In the genomic region with DNA sequence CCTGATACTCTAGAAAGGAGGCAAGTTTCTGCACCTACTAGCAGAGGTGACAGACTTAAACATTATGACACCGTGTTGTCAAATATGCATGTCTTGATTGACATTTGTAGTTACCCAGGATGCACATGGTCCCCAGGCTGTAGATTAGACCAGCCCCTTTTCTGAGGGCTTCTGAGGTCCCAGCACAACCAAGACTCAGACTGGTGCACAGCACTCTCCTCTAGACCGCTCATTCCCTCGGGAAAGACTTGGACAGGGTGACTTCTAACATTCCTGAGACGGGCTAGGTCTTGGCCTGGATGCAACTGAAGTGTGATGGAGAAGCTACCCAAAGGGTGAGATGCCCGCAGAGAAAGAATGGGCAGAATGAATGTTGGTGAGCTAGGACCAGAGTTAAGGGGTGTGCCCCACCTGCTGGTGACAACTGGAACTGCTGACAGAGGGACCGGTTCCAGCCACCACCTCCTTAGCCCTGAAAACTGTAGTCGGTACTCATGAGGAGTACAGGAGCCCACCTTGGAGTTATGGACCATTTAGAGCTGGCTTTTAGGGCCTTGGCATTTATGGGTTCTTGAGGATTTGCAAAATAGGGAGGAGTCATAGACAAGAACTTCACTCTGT, we compare ENCODE assay signal across 9 mouse cellular contexts. TPM values are rescaled to one million over a fixed set of nuclear protein-coding genes. Genes with fewer than 3 reads are reported as not detected.
DNase-seq lines count a peak whose midpoint lies in the region; TF ChIP-seq lines count a peak whose summit lies in the region.
"Had no signal": no experiment of that assay in that cellular context is flagged by ENCODE, and none has a peak within 500 bp of the region (broad histone marks: within the 10 kb centered on the region; RNA-seq: fewer than 3 reads in every experiment).

No protein-coding gene starts in this region.

- peaks cover 8% of the 10 kb centered on the region for H3K4me1 ChIP-seq in midbrain, embryonic 10.5 days

- intact Hi-C loops in left cerebral cortex, adult 2 months (cut with DNase I) = loop anchor here (5.0 kb wide), 1 partner anchor 203 kb away; a partner anchor contains a TSS

- H3K36me3 ChIP-seq in midbrain, embryonic 10.5 days = 0 out of 2 replicates have a peak, but pooled peaks cover 5% of the 10 kb centered on the region

- peak; percentile 66 for DNase-seq in ZHBTc4 (ENCODE audit: low read depth, low spot score)
- peak; percentile 87 for DNase-seq in cerebellum, adult 9-10 months
- DNase-seq in frontal cortex, adult 2 months (ENCODE audit: extremely low spot score in 1 of 2, low spot score in 1 of 2) = peak; percentile 58 to 94
- DNase-seq in hindlimb bud, embryonic 11.5 days (ENCODE audit: extremely low spot score, low read depth, low spot score) = peak; percentile 20
- peak; percentile 78 to 86 for DNase-seq in left cerebral cortex, adult 2 months (ENCODE audit: extremely low spot score in 1 of 2, low spot score in 2 of 2)
- DNase-seq in midbrain, embryonic 10.5 days (ENCODE audit: low spot score) = peak; percentile 71
- DNase-seq in right cerebral cortex, postnatal 25 days = peak; percentile 76
- peak; percentile 32 for DNase-seq in yolk sac, embryonic 10.5 days (ENCODE audit: low spot score)

- TF ChIP-seq CTCF in left cerebral cortex, adult 2 months (IDR thresholded peaks at IDR 0.05) = peak; percentile 97

- no peaks in the 10 kb centered on the region for H3K9me3 ChIP-seq in midbrain, embryonic 10.5 days (replicated peaks)

- no peak overlapping the region for H3K4me3 ChIP-seq in left cerebral cortex, adult 2 months
- no peak overlapping the region for H3K4me3 ChIP-seq in midbrain, embryonic 10.5 days

- H3K27me3 ChIP-seq in midbrain, embryonic 10.5 days (ENCODE audit: low read depth, poor library complexity, severe bottlenecking) = no peaks in the 10 kb centered on the region

- 29% methylated on average over 7 of the region's 7 CpGs for WGBS in midbrain, embryonic 10.5 days

- no peak overlapping the region for H3K27ac ChIP-seq in left cerebral cortex, adult 2 months
- H3K27ac ChIP-seq in midbrain, embryonic 10.5 days (replicated peaks) = no peak overlapping the region
- H3K27ac ChIP-seq: macrophage had no signal

RNA-seq across cellular contexts. Expression of a gene that starts 31.7 kb away (rescaled TPM):
- 31.9 and 33.2 TPM in 2 replicates for polyA plus RNA-seq in frontal cortex, adult 2 months (2012; rRNA removed)
- total RNA-seq in left cerebral cortex, adult 2 months (2021) = 10 to 100 TPM; 37.3 to 39.6 TPM
- 46.4 and 48.8 TPM in 2 replicates for polyA plus RNA-seq in midbrain, embryonic 10.5 days (2016; fragmentation: Nextera tagmentation; extraction: Ambion mirVana)

Comparison
In these comparisons a context has a peak if more than half of its experiments do, and no peak if none do; other contexts are left out.
1. DNase-seq: peak in every context shown above with its lines; median percentile 87 in cerebellum, adult 9-10 months; 82 in left cerebral cortex, adult 2 months; 76 in frontal cortex, adult 2 months; 76 in right cerebral cortex, postnatal 25 days; 71 in midbrain, embryonic 10.5 days; 66 in ZHBTc4; 32 in yolk sac, embryonic 10.5 days; 20 in hindlimb bud, embryonic 11.5 days.